Mouse (Mus musculus) lung, adult 2 months (tissue): ENCODE measurements around the gene Dctn2. TPM values are rescaled to one million over a fixed set of nuclear protein-coding genes. Genes with fewer than 3 reads are reported as not detected.
"Not testable (repeated sequence)": the region's sequence is repeated elsewhere in the genome, so short reads cannot be mapped to it uniquely, and the experiment has no call there.

Experiments used
- DNase-seq: peaks from one replicate; pipeline ENCODE4 v3.0.0; 2022
- H3K4me1 ChIP-seq: fragments of 200-500 bp; 2 replicates; pipeline ENCODE4 v1.6.1; 2011; ENCODE audit warnings: low read length; ENCODE audit not compliant: control insufficient read depth, insufficient read depth
- H3K4me3 ChIP-seq: fragments of 200-500 bp; replicated peaks from 2 replicates; pipeline ENCODE3; 2011; ENCODE audit warnings: low read depth, mild to moderate bottlenecking, control low read depth, low read length; ENCODE audit errors: extremely low read depth
- CTCF ChIP-seq: fragments of 200-500 bp; IDR thresholded peaks from 2 replicates; pipeline ENCODE4 v1.5.1; 2011; ENCODE audit warnings: mild to moderate bottlenecking, low read length, control low read depth; ENCODE audit not compliant: insufficient read depth
- POLR2A ChIP-seq: fragments of 200-500 bp; IDR thresholded peaks from 2 replicates; pipeline ENCODE4 v1.6.1; 2011; ENCODE audit warnings: low read depth, mild to moderate bottlenecking, control low read depth, low read length, borderline replicate concordance; ENCODE audit errors: extremely low read depth
- WGBS: fragments of 180-500 bp; shearing (Covaris S2); methylation state at CpG from one replicate; pipeline ENCODE4 v1.1.7; 2018; 5-methylcytosine and 5-hydroxymethylcytosine counted together
- polyA plus RNA-seq: library from polyadenylated mRNA; depleted of rRNA; stranded (reverse); fragments of >200 nt; gene quantifications from 2 replicates; pipeline ENCODE4 v1.2.3, GENCODE M21; 2012

The Dctn2 gene
- polyA plus RNA-seq, 1 experiment = 178 TPM

DNA sequence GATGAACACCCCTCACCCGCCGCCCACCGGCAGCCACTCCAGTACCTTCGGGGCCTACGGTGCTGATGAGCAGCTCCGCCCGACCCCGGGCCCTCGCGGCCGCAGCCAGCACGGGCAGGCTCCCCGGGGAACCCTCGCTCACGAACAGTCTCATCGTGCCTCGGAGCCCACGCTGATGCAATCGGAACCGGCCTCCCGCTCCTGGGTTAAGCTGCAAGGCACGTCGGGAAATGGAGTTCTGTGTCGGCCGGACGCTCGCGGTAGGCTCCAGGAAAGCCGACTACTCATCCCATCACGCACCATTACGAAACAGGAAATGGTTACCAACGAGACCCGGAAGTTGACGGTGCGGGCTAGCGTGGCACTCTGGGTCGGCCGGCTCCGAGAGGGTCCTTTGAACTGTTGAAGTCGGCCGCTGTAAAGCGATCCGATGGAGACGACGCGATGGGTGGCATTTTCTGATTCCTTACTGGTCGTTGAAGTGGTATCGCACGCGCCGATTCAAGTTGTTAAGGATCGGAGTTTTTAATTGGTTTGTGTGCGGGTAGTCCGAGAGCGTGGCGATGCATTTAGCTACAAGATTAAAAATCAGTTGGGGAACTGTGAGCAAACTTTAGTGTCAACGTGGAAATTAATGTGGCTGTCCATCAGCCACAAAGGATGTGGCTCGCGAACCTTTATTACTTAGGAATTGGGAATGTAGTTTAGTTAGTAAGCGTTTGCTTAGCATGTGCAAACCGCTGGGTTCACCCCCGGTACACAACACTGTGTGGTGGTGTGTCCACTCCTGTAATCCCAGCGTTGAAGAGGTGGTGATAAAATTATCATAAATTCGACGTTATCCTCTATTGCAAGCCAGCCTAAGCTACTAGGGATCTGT is 45.5 kb downstream of the Dctn2 start, which contains the start of gene Mars:
TSS of gene Mars (minus strand) at position 311 of the 880 bp plus-strand sequence.
- DNase-seq = peak; percentile 91
- WGBS = under 1% methylated on average over 65 of the region's 65 CpGs
- H3K4me1 ChIP-seq = peaks cover 2% of the 10 kb centered on the region; the same call in 1 of the 2 replicates
- H3K4me3 ChIP-seq = peak within 1 kb of the TSS; percentile 92
- TF ChIP-seq POLR2A (peak; percentile 66), CTCF (no peak)

DNA sequence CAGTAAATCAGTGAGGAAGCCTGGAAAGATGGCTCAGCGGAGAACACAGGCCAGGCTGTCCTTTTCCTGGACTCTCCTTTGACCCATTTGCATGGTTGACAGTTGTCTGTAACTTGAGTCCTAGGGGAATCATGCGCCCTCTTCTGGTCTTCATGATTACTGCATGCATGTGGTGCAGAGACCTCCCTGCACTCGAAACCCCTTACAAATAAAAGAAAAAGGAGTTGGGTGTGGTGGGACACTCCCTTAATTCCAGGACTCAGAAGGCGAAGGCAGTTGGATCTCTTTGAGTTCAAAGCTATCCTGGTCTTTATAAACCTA is 46.1 kb downstream of the Dctn2 start:
- WGBS = under 1% methylated on average over 4 of the region's 4 CpGs
- peak; percentile 56 for TF ChIP-seq CTCF
- TF ChIP-seq POLR2A = no peak
- H3K4me1 ChIP-seq = peaks cover 2% of the 10 kb centered on the region; the same call in 1 of the 2 replicates
- no peak for DNase-seq
- peak overlapping the region; percentile 92 for H3K4me3 ChIP-seq

DNA sequence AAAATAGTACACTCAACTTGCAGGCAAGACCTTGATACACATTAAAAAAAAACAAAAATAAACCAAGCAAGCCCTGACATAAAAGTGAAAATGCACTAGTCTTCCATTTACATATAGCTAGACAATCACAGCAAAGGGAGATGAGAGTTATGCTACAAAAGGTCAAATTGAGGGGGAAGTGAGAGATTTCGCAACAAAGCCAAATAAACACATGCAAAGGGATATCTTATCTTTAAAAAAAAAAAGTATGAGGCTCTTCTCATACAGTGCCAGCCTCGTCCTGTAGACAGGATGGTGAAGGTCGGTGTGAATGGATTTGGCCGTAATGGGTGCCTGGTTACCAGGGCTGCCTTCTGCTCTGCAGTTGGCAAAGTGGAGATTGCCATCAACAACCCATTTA is 46.7 kb downstream of the Dctn2 start:
- Histone ChIP-seq H3K4me3 (no peak overlapping the region), H3K4me1 (peaks cover 2% of the 10 kb centered on the region; the same call in 1 of the 2 replicates)
- TF ChIP-seq CTCF = no peak
- no peak for TF ChIP-seq POLR2A
- DNase-seq = no peak
- WGBS = 57% methylated on average over 4 of the region's 4 CpGs

DNA sequence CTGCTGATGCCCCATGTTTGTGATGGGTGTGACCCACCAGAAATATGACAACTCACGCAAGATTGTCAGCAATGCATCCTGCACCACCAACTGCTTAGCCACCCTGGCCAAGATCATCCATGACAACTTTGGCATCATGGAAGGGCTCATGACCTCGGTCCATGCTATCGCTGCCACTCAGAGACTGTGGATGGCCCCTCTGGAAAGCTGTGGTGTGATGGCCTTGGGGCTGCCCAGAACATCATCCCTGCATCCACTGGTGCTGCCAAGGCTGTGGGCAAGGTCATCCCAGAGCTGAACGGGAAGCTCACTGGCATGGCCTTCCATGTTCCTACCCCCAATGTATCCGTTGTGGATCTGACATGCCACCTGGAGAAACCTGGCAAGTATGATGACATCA is 47.3 kb downstream of the Dctn2 start:
- not testable (repeated sequence) for H3K4me3 ChIP-seq, DNase-seq, H3K4me1 ChIP-seq
- WGBS = 87% methylated on average over 5 of the region's 5 CpGs

DNA sequence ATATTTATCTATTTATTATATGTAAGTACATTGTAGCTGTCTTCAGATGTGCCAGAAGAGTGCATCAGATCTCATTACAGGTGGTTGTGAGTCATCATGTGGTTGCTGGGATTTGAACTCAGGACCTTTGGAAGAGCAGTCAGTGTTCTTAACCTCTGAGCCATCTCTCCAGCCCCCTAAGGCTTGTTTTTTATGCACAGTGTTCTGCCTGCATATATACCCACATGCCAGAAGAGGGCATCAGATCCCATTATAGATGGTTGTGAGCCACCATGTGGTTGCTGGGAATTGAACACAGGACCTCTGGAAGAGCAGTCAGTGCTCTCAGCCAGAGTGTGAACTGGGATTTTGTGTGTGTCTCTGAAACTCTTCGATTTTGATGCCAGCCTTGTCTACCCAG is 48.8 kb downstream of the Dctn2 start:
- H3K4me1 ChIP-seq, H3K4me3 ChIP-seq, DNase-seq: not testable (repeated sequence)
- WGBS = 66% methylated on average over 1 of the region's 1 CpGs

DNA sequence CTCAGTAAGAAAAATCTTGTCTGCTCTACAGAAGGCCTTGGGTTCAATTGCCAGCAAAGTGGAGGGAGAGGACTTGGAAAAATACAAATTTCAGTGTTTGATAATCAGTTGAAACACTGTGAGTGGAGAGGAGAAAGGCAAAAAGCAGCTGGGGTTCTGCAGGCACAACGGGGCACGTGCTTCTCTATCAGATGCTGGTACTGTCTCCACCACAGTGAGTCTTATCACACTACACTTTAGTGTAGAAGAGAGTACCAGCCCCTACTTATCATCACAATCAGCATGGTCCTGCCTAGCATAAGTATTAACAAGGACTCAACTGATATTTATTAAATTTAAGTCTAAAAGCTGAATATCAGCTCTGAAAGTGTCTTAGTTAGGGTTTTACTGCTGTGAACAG is 51.1 kb downstream of the Dctn2 start:
- no peak overlapping the region for H3K4me3 ChIP-seq
- H3K4me1 ChIP-seq = no peaks in the 10 kb centered on the region
- DNase-seq = no peak
- 71% methylated on average over 2 of the region's 2 CpGs for WGBS
- TF ChIP-seq CTCF (no peak), POLR2A (no peak)

DNA sequence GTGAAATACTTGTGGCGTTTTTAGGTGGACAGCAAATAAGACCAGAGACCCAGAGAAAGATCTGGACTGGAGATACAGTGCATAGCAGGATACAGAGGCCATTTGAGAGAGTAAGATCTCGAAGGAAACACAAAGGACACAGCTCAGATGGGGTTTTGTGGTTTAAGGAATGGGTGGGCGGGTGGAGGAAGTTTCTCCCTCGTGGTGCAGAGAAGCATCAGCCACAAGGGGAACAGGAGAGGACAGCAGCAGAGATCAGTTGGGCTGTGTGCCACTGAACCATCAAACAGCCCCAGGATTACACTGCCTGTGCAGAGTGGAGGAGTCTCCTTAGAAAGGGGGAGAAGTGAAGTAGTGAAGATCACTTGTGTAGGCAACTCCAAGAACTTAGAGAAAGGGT is 51.8 kb downstream of the Dctn2 start:
- H3K4me1 ChIP-seq = no peaks in the 10 kb centered on the region
- H3K4me3 ChIP-seq = no peak overlapping the region
- TF ChIP-seq POLR2A (no peak), CTCF (no peak)
- WGBS = 32% methylated on average over 4 of the region's 4 CpGs
- no peak for DNase-seq

DNA sequence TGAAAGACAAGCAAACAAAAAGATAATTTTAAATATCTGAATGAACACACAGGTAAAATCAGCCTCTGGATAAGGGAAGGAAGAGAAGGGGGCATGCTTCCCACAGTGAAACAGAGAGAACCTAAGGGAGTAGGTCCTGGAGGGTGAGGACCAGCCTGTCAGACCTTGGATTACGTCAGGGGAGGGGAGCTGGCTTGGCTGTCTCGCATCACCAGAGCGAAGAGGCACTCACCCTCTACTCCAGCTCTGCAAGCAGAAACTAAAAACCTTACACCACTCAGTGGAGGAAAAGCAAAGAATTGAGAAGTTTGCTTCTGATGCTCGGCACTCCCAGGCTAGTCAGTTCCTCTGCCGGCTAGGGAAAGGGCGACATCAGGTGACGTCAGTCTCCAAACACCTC is 53.8 kb downstream of the Dctn2 start:
- no peaks in the 10 kb centered on the region for H3K4me1 ChIP-seq
- no peak overlapping the region for H3K4me3 ChIP-seq
- TF ChIP-seq POLR2A (no peak), CTCF (no peak)
- no peak for DNase-seq
- 57% methylated on average over 7 of the region's 7 CpGs for WGBS

DNA sequence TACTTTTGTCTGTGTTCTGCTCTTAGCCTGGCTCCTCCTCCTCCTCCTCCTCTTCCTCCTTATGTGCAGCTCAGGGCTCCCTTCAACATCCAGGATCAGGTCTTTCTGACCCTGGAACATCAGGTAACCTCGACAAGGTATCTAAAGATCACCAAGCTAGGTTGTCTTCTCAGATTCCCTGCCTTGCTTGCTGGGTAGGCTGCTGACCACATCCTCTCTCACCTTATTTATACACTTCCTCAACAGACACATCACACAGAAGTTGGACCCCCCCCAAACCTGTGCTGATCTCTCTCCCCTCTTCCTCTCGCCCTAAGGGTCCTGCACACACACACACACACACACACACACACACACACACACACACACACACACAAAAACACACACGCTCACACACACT is 55.5 kb downstream of the Dctn2 start, which contains the start of gene Arhgap9:
TSS of gene Arhgap9 (plus strand) at position 344 of the 400 bp plus-strand sequence.
- WGBS = 51% methylated on average over 3 of the region's 3 CpGs
- peaks cover 6% of the 10 kb centered on the region for H3K4me1 ChIP-seq
- no peak within 1 kb of the TSS for H3K4me3 ChIP-seq
- TF ChIP-seq POLR2A (no peak), CTCF (no peak)
- no peak for DNase-seq

DNA sequence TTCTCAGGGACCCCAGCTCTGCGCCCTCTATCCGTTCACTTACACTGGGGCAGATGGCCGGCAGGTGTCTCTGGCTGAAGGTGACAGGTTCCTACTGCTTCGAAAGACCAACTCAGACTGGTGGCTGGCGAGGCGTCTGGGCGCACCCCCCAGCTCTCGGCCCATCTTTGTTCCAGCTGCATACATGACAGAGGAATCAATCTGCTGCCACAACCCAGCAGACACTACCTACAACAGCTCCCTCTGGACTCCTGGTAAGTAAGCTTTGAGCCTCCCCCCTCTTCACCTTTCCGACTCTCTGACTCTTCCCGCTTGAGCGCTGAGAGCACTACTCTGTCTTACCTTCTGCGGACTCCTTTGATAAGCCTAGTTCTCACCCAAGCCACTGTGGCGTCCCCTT is 56.0 kb downstream of the Dctn2 start:
- 58% methylated on average over 13 of the region's 13 CpGs for WGBS
- TF ChIP-seq POLR2A (no peak), CTCF (no peak)
- peaks cover 6% of the 10 kb centered on the region for H3K4me1 ChIP-seq
- DNase-seq = no peak
- no peak overlapping the region for H3K4me3 ChIP-seq
